Mouse (Mus musculus) bone marrow macrophage, adult 2 months (primary cell): Measurements from ENCODE around the gene Mgea5.

Experiments used
- CTCF ChIP-seq: IDR thresholded peaks from 2 replicates; pipeline ENCODE4 v1.5.1; 2012; ENCODE audit warnings: low read depth, mild to moderate bottlenecking, low read length, moderate library complexity
- POLR2A ChIP-seq: IDR thresholded peaks from 2 replicates; pipeline ENCODE4 v1.6.1; 2012; ENCODE audit warnings: mild to moderate bottlenecking, low read depth, low read length, borderline replicate concordance

GRCm38 (mm10) chr19:45736855-45737207, 46.8 kb downstream of the Mgea5 start:
- TF ChIP-seq POLR2A (no peak), CTCF (no peak)
